Mouse (Mus musculus): ENCODE measurements around the gene Vps16. TPM values are rescaled to one million over a fixed set of nuclear protein-coding genes. Genes with fewer than 3 reads are reported as not detected.

Gene Vps16
- 100 to 1,000 TPM in 1 of 4 experiments, 10 to 100 TPM in 3; 82.1 to 115 (median 87.7) TPM for total RNA-seq (2022)

DNA sequence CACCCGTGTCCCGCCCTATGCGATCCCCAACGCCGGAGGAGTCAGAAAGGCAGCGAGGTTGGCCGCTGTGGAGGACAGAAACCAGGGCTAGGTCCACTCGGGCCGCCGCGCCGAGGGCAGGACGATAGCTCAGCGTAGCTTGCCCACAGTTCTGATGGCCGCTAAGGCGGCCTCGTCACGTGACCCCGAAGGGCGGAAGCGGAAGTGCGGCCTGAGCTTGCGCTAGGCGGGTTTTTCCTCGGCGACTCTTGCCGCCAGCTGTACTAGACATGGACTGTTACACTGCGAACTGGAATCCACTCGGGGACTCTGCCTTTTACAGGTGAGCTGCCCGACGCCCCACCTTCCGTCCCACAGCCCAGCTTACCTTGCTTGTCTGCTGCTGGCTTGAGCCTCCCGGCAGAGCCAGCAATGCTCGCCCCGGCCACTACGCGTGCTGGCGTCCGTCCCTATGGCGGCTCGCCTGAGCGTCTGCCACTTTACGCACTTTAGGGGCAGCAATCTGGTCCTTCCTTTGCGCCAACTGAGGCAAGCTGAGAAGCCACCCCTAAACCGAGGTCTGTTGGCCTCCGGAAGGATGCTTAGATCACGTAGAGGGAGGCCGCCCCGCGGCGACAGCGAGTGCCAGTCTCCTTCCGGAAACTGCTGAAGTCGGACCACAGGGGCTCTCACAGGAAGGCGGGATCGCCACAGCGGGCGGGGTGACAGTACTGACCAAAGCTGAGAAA is at the start of gene Vps16, which contains the start of gene Pced1a:
Gene Vps16, plus strand, starts transcription at position 214 of the 728 bp plus-strand sequence.
Gene Pced1a, minus strand, starts transcription at position 576 of the 728 bp plus-strand sequence.
- DNase-seq (ENCODE audit: low spot score in 2 of 2): peak; percentile 88 to 92

DNA sequence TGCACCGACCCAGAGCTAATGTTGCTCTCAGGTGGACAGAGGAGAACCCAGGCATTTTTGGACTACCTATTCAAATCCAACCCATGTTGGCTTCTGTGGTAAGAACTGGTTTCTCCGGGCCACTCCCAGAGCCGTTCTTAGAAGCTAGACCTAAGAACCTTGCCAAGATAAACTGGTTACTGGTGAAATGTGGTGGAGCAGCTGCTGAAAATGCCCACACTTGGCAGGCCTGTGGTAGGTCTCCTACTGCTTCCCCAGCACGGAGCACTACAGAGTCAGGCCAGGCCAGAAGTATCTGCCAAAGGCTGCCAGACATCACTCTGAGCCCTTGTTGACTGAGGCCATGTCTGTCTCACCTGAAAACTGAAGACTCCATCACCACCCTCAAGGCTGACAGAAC is 49.2 kb upstream of the Vps16 start:
- DNase-seq (ENCODE audit: low spot score in 2 of 2): no peak

DNA sequence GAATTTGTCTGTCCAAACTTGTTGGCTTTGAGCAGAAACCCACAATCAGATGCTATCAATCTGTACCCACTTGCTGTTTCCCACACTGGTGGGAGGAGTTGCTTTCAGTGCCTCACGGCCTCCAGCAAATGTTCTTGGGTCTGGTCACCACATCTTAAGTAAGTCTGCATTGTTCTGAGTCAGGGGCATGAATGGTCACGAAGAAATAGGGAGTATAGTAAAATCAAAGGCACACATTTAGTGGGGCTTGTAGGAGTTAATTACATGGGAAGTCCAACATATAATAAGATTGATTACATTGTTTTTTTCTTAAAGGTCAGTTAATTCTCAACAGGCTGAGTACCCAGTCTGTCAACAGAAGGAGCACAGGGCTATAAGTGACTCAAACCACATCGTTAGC is 40.9 kb upstream of the Vps16 start:
- DNase-seq (ENCODE audit: low spot score in 2 of 2): no peak

DNA sequence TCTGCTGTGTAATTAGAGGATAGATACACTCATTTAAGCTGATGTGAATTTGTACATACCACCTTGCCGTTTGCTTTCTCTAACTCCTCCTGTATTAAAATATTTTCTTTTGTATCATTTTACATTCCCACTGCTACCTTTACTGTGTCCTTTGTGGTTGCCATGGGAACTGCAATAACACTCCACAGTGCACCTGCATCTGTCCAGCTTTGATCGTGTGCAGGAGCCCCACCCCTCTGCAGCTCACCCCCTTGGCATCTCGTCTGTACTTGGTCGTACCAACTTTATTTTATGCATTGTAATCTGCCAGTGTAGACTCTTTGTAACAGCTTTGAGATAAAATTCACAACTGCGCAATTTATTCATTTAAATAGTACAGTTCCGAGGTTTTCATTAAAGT is 40.2 kb upstream of the Vps16 start:
- DNase-seq (ENCODE audit: low spot score in 2 of 2): no peak

DNA sequence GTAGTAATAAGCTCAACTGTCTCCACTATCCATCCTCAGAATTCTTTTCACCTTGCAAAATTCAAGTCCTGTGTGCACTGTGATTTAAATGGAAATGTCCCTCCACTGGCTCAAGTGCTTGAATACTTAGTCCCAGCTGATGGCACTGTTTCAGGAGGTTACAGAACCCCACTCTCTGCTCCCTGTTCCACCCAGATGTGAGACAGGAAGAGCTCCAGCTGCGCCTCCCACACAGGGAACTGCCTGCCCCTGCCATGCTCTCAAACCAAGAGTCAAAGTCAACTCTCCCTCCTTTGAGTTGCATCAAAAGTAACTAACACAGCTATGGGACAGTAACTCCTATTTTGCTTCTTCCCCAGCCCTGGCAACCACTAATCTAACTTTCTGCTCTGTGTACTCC is 37.9 kb upstream of the Vps16 start:
- no peak for DNase-seq (ENCODE audit: low spot score in 2 of 2)

DNA sequence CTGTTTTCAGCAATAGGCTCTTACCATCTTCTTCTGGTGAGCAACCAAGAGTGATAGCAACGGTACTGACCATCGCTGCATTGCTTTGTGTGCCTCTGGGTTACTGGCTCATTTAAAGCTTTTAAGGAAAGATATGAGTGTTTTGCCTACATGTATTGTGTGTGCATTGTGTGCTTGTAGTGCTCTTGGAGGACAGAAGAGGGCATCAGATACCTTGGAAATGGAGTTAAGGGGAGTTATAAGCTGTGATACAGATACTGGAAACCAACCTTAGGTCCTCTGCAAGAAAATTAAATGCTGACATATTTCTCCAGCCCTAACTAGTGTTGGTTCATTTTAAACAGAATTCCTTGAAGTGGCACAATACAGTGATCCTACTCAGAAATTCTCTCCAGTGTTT is 35.3 kb upstream of the Vps16 start:
- DNase-seq (ENCODE audit: low spot score in 2 of 2): no peak

DNA sequence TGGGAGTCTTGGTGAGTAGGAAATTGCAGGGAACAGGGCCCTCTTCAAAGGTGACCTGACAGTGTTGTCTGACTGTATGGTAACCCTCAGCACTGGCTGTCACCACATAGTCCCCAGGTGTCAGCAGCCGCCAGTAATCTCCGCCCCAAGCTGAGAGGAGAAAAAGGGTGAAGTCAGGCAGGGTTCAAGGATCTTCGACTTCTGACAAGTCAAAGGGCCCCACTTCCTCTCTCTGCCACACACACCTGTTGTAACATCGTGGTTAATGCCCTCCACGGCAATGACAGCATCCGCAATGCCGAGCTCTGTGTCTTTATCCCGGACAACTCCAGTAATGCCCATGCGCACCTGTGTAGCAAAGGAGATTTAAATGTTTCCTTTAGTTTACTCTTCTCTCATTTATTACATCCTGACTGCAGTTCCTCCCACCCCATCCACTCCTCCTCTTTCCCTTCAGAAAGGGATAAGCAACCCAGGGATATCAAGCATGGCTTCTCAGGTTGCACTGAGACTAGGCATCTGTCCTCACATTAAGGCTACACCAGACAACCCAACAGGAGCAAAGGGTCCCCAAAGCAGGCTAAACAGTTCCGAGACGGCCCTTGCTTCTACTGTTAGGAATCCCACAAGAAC is 33.0 kb upstream of the Vps16 start:
- no peak for DNase-seq (ENCODE audit: low spot score in 2 of 2)

DNA sequence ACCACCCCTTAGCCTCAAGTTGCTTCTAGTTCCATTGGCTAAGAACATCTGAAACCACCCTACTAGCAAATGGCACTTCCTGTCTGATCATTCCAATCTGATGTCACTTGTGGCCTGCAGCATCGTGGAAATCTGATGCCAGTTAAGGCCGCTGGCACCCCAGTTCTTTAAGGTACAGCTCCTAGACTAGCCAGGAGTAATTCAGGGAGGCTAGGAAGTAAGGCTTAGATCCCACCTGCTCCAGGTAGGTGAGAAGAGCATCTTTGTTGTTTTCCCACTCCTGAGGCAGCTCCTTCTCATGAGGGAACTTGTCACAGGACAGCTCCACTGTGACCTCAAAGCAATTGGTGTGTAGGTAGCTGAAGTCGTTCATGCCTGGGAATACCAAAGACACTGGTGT is 31.3 kb upstream of the Vps16 start:
- DNase-seq (ENCODE audit: low spot score in 2 of 2): no peak

DNA sequence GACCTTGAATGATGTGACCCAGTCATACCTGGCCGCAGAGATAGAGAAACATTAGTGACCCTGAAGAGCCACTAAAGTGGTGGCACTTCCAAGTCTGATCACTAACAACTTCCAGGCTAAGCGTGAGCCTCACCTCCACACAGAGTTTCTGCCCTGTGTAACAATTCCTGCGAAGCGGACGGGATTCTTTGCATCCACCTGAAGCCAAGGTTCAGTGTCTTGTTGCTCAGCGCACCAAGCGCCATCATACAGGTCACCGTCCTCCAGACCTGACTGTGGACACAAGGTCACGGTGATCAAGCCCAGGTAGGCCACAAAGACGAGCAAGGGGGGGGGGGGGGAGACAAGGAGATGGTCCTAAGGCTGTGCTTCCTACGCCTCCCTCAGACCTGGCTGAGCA is 28.4 kb upstream of the Vps16 start:
- no peak for DNase-seq (ENCODE audit: low spot score in 2 of 2)

DNA sequence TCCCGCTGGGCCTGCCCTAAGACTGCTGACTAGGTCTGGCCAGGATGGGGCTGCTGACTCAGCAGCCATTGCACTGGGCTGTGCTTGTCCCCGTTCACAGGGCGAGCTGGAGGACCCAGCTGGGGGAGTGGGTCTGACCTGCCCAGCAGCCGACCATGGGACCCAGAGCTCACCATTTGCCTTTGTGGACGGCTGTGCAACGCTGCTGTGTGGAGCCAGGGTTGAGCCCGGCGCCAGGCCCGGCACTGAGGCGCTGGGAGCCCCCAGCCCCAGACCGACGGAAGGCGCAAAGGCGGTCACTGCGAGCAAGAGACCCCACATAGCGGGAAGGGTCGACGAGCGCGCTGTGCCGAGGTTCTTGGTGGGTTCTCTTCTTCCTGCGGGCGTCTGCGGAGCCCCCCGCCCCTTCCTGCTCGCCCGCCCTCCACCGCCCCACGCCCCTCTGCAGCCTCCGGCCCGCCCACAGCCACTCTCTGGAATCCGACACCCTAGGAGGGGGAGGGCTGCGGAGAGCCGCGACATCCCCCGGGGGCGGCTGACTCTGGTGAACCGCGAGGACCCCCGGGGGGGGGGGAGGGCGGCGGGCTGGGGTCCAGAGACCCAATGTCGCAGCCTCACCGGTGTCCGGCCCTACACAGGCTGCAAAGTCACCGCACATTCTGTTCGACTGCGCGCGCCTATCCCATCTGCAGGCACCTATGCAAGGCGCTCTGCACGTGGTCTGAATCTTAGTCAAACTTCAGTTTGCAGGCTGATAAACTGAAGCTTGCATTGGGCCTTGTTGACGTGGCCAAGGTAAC is 26.8 kb upstream of the Vps16 start, which contains the start of gene Cpxm1:
Gene Cpxm1, minus strand, starts transcription at position 389 of the 800 bp plus-strand sequence.
- DNase-seq (ENCODE audit: low spot score in 2 of 2): no peak

DNA sequence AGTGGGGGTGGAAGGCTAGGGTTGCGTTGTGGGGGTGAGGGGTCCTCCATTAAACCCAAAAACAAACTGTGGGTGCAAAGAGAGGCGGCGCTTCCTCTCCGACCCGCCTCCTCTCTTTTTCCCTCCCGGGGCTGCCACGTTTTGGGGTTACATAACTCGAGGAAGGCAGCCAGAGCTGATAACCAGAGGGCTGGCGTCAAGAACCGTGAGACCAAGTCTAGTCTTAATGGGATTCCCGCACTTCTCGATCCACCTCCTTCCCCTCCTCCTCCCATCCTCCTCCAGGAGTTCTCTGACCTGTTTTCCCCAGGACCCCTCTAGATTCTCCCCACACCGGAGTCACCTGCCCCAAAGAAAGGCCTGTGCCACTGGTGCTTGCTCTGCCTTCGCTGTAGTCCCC is 26.0 kb upstream of the Vps16 start:
- DNase-seq (ENCODE audit: low spot score in 2 of 2): no peak

DNA sequence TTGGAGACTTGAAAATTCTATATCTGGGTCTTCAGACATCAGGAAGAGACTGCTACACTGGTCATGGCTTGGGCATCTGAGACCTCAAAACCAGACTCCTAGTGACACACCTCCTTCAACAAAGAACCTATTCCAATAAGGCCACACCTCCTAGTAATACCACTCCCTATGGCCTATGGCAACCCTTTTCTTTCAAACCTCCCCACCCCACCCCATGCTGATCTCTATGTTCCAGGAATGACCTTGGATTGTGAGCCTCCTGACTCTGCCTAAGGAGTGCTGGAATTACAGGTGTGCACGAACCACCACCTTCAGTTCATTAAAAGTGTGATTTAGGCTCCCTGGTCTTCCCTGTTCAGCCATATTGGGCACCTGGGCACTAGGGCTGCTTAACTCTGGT is 24.1 kb upstream of the Vps16 start:
- no peak for DNase-seq (ENCODE audit: low spot score in 2 of 2)

DNA sequence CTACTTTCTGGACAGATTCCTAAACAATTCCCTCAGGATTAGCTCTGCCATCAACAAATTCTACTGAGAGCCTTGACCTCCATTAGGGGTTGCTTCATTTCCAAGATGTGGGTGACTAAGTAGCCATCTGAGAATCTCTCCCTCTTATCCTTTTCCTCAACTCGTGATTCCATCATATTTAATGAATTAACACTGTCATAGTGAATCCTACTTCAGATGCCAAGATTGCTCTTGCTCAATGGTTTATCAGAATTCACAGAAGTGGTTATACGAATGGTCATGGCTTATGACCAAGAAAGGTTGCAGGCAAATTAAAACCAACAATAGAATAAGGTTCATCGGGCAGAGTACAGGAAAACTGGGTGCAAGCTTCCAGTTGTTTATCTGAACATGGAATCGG is 22.2 kb upstream of the Vps16 start:
- DNase-seq (ENCODE audit: low spot score in 2 of 2): no peak

DNA sequence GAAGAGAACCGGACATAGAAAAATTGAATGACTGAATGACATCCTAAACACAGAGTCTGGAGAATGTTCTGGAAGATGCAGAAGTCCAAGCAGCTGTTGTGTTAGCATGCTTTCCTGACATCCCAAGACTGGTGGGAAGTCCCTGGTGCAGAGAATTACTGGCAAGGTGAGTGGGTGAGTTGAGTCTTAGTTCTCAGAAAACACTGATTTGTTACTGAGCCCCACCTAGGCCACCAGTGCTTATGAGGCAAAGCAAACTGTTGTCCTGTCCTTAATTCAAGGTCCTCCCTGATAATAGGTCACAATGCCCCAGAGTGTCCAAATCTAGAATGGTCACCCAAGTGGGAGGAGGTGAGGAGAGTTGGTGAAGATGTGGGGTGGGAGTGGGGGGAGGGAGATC is 19.2 kb upstream of the Vps16 start, which contains the start of the genes Gm28372 and 1700020A23Rik:
Gene Gm28372, plus strand, starts transcription at position 301 of the 400 bp plus-strand sequence.
Gene 1700020A23Rik, plus strand, starts transcription at position 321 of the 400 bp plus-strand sequence.
- no peak for DNase-seq (ENCODE audit: low spot score in 2 of 2)

DNA sequence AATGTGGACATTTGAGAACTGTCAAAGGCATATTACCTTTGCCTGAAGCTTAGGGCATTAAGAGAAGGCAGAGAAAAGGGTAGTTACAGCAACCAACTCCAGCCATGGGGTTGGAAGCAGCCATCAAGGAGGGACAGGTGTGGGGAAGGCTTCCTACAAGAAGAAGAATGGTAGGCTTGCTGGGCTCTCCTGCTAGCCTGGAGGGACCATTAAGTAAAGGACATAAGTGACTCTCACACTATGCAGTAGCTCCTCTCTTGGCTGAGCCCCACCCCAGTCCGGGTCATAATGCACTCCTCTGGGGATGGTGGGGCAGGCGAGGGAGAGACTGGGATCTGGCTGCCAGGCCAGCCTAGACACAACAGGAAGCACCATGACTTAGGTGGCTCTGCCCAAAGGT is 18.0 kb upstream of the Vps16 start, which contains the start of gene Tmem239:
Gene Tmem239, plus strand, starts transcription at position 301 of the 400 bp plus-strand sequence.
- no peak for DNase-seq (ENCODE audit: low spot score in 2 of 2)

DNA sequence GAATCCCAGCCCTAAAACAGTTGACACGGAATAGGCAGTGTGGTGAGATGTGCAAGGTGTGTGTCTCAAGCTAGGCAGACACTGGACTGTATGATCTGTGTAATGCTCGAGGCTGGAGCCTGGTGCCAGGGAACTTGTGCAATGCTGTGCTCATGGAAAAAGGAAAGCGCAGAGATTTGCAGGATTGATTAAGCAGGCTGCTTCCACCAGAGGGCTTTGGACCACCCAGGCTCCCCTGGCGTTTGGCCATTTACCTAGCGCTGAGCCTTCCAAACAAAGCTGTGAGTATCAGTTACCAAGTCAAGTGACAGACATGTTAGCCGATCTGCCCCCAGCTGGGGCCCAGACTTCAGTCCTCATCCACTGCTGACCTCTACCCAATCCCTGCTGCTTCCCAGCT is 15.9 kb upstream of the Vps16 start:
- no peak for DNase-seq (ENCODE audit: low spot score in 2 of 2)

DNA sequence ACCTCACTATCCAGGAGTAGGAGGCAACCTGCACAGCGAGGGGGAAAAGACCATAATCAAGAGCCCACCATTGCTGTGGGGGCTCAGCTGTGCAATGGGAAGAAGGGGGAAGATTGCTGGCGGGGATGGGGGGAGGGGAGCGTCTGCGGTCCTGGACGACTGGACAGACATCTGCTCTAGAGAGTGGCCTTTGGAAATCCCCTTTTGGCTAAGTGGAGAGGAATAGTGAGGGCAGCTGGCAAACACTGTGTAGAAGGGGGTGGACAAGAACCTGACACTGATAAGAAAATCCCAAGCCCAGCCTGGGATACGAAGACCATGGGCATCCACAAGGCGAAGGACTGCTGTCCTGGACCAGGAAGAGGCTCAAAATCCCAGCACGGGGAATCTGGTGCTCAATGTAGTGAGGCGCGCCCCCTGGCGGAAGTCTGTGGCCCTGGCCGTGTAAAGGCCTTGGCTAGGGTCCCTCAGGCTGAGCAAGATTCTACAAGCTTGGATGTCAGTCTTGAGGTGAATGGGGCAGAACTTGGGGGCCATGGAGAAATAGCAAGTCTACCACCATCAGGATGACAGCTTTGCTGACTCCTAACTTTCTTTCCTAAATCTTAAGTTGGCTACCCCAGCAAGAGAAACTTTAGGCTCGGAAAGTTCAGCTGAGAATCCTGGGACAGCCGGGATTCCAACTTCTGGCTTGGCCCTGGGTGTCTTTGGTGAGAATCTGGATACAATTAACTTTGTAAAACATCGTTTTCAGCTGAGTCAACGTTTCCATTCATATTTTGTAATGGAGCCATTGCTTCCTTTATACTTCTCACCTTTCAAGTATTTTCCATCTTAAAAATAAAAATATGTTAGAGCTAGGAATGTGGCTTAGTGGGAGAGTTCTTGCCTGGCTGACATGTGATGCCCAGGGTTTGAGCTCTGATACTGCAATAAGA is 12.3 kb upstream of the Vps16 start:
- peak; percentile 53 to 83 for DNase-seq (ENCODE audit: low spot score in 2 of 2)

DNA sequence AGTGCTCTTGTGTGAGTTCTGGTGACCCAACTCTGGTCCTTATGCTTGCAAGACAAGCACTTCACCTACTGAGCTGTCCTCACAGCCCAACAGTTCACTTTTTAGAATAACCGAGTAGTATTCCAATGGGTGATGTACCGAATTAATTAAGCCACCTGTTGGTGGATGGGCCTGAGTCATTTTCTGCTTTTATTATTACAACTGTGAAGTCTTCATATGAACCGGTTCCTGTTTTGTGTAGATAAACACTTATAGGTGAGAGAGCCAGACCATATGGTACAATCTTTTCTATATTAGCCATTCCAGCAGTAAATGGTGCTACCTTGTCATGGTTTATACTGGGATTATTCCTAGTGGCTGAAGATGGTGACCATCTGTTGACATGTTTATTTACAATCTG is 11.4 kb upstream of the Vps16 start:
- DNase-seq (ENCODE audit: low spot score in 2 of 2): no peak

DNA sequence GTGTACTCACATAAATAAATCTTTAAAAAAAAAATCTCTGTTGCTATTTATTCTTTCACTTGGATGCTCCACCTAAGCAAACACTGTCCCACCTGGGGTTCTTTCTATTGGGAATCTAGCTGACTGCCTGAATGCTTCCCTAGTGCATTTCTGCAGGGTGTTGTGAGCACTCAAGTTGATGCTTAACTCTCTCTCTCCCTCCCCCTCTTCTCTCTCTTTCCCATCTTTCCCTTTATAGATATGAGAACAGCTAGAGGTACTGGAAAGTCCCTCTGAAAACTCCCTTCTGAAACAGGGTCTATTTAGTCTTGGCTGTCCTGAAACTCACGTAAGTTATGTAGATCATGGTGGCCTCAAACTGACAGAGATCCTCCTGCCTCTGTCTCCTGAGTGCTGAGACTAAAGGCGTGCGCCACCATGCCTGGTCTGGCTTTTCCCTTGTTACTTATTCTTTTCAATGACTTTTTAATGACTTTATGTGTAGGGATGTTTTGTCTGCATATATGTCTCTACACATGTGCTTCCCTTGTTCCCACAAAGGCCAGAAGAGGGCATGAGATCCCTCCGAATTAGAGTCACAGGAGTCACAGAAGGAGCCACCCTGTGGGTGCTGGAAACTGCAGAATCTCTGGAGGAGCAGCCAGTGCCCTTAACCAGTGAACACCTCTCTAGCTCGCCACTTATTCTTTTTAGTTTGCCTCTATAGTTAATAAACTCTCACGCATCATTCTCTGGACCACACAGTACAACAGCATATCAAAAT is 9.9 kb upstream of the Vps16 start:
- no peak for DNase-seq (ENCODE audit: low spot score in 2 of 2)

All from layer of hippocampus, adult 8-10 months (tissue).